Mouse (Mus musculus) CH12.LX (cell line): Measurements from ENCODE around the gene Nadsyn1. TPM values are rescaled to one million over a fixed set of nuclear protein-coding genes. Genes with fewer than 3 reads are reported as not detected.

Experiments used
- DNase-seq: peaks from one replicate; pipeline ENCODE4 v3.0.0-alpha.2; 2013; ENCODE audit errors: extremely low read depth
- H3K27ac ChIP-seq: 2 replicates; pipeline ENCODE4 v1.5.1; 2012; ENCODE audit warnings: low read depth, mild to moderate bottlenecking, control low read depth, moderate library complexity; ENCODE audit not compliant: insufficient read depth
- H3K27me3 ChIP-seq: replicated peaks from 2 replicates; pipeline ENCODE3; 2012; ENCODE audit warnings: inconsistent platforms
- H3K36me3 ChIP-seq, 2 experiments: replicated peaks in 1 of 2; 2 replicates each; pipeline versions ENCODE3 to v1.6.1; 2012; ENCODE audit warnings: inconsistent platforms in 1 of 2, low read length in 1 of 2, mild to moderate bottlenecking in 1 of 2, mixed read lengths in 1 of 2, moderate library complexity in 1 of 2; ENCODE audit not compliant: control insufficient read depth in 1 of 2, insufficient read depth in 1 of 2
- H3K4me1 ChIP-seq, 2 experiments: 2 replicates each; pipeline ENCODE4 v1.6.1; 2012; ENCODE audit warnings: inconsistent platforms in 1 of 2, moderate library complexity in 1 of 2; ENCODE audit not compliant: insufficient read depth in 2 of 2, control insufficient read depth in 1 of 2
- H3K4me2 ChIP-seq: 2 replicates; pipeline ENCODE4 v1.6.1; 2012; ENCODE audit warnings: low read depth, mild to moderate bottlenecking, control low read depth; ENCODE audit not compliant: poor library complexity, insufficient read depth, severe bottlenecking
- H3K4me3 ChIP-seq, 3 experiments: fragments of 150-350 bp in 1 of 3; sonication (generic) in 1 of 3; replicated peaks in 1 of 3; 2 replicates each; pipeline versions ENCODE3 to v1.5.1; 2011 to 2012; ENCODE audit warnings: low read depth in 2 of 3, low read length in 2 of 3, mild to moderate bottlenecking in 2 of 3, moderate library complexity in 2 of 3, control low read depth in 1 of 3, improper control_type of control experiment in 1 of 3, inconsistent platforms in 1 of 3, mixed read lengths in 1 of 3; ENCODE audit not compliant: poor library complexity in 1 of 3
- H3K79me2 ChIP-seq: replicated peaks from 2 replicates; pipeline ENCODE4 v1.6.1; 2012; ENCODE audit warnings: mild to moderate bottlenecking, moderate library complexity; ENCODE audit not compliant: control insufficient read depth, poor library complexity, insufficient read depth, severe bottlenecking; ENCODE audit errors: extremely low read depth
- H3K9ac ChIP-seq: 2 replicates; pipeline ENCODE4 v1.6.1; 2012; ENCODE audit warnings: low read depth, mild to moderate bottlenecking, control low read depth, moderate library complexity; ENCODE audit not compliant: insufficient read depth
- H3K9me3 ChIP-seq: replicated peaks from 2 replicates; pipeline ENCODE3; 2012; ENCODE audit warnings: low read length, inconsistent platforms, mixed read lengths
- BHLHE40 ChIP-seq: IDR thresholded peaks from 2 replicates; pipeline ENCODE4 v1.6.1; 2011; ENCODE audit warnings: mild to moderate bottlenecking, low read depth, low read length, improper control_type of control experiment
- CTCF ChIP-seq, 2 experiments: IDR thresholded peaks in 1 of 2; conservative IDR thresholded peaks in 1 of 2; 2 replicates each; pipeline ENCODE4 v1.5.1; 2011 to 2012; ENCODE audit warnings: low read depth in 2 of 2, low read length in 2 of 2, improper control_type of control experiment in 1 of 2, inconsistent platforms in 1 of 2, mild to moderate bottlenecking in 1 of 2, moderate library complexity in 1 of 2
- ELF1 ChIP-seq: IDR thresholded peaks from 2 replicates; pipeline ENCODE4 v1.6.1; 2014; ENCODE audit warnings: low read depth, mild to moderate bottlenecking, inconsistent platforms, low read length, improper control_type of control experiment
- EP300 ChIP-seq: IDR thresholded peaks from 2 replicates; pipeline ENCODE4 v1.6.1; 2011; ENCODE audit warnings: low read length, improper control_type of control experiment
- ETS1 ChIP-seq: conservative IDR thresholded peaks from 2 replicates; pipeline ENCODE4 v1.6.1; 2012; ENCODE audit warnings: low read depth, mild to moderate bottlenecking, inconsistent platforms, low read length, improper control_type of control experiment, moderate library complexity
- HCFC1 ChIP-seq: IDR thresholded peaks from 2 replicates; pipeline ENCODE4 v1.6.1; 2012; ENCODE audit warnings: low read depth, mild to moderate bottlenecking, inconsistent platforms, low read length, improper control_type of control experiment
- IRF4 ChIP-seq: IDR thresholded peaks from 2 replicates; pipeline ENCODE4 v1.6.1; 2014; ENCODE audit warnings: low read depth, mild to moderate bottlenecking, inconsistent platforms, low read length, improper control_type of control experiment
- JUND ChIP-seq: conservative IDR thresholded peaks from 2 replicates; pipeline ENCODE4 v1.6.1; 2011; ENCODE audit warnings: low read depth, low read length, improper control_type of control experiment
- KAT2A ChIP-seq: IDR thresholded peaks from 2 replicates; pipeline ENCODE4 v1.6.1; 2012; ENCODE audit warnings: low read length, improper control_type of control experiment, inconsistent platforms; ENCODE audit not compliant: insufficient replicate concordance
- MAX ChIP-seq: IDR thresholded peaks from 2 replicates; pipeline ENCODE4 v1.6.1; 2011; ENCODE audit warnings: low read length, improper control_type of control experiment
- MAZ ChIP-seq: IDR thresholded peaks from 2 replicates; pipeline ENCODE4 v1.6.1; 2012; ENCODE audit warnings: low read depth, mild to moderate bottlenecking, inconsistent platforms, low read length, improper control_type of control experiment, moderate library complexity
- NELFE ChIP-seq: IDR thresholded peaks from 2 replicates; pipeline ENCODE4 v1.6.1; 2011; ENCODE audit warnings: low read depth, low read length, improper control_type of control experiment
- NRF1 ChIP-seq: IDR thresholded peaks from 2 replicates; pipeline ENCODE4 v1.6.1; 2014; ENCODE audit warnings: low read depth, mild to moderate bottlenecking, inconsistent platforms, low read length, improper control_type of control experiment, moderate library complexity
- POLR2A ChIP-seq: IDR thresholded peaks from 2 replicates; pipeline ENCODE4 v1.6.1; 2011; ENCODE audit warnings: low read depth, mild to moderate bottlenecking, improper control_type of control experiment, low read length
- POLR2AphosphoS2 ChIP-seq: IDR thresholded peaks from 2 replicates; pipeline ENCODE4 v1.6.1; 2011; ENCODE audit warnings: low read depth, low read length, improper control_type of control experiment
- RAD21 ChIP-seq: IDR thresholded peaks from 2 replicates; pipeline ENCODE4 v1.6.1; 2011; ENCODE audit warnings: low read depth, mild to moderate bottlenecking, low read length, improper control_type of control experiment, moderate library complexity
- RCOR1 ChIP-seq: conservative IDR thresholded peaks from 2 replicates; pipeline ENCODE4 v1.6.1; 2012; ENCODE audit warnings: low read depth, mild to moderate bottlenecking, inconsistent platforms, low read length, improper control_type of control experiment
- SMC3 ChIP-seq: IDR thresholded peaks from 2 replicates; pipeline ENCODE4 v1.6.1; 2011; ENCODE audit warnings: low read depth, low read length, improper control_type of control experiment
- TCF12 ChIP-seq: IDR thresholded peaks from 2 replicates; pipeline ENCODE4 v1.6.1; 2014; ENCODE audit warnings: low read depth, mild to moderate bottlenecking, inconsistent platforms, low read length, improper control_type of control experiment
- UBTF ChIP-seq: IDR thresholded peaks from 2 replicates; pipeline ENCODE4 v1.6.1; 2012; ENCODE audit warnings: low read depth, mild to moderate bottlenecking, inconsistent platforms, low read length, improper control_type of control experiment, moderate library complexity
- ZC3H11A ChIP-seq: IDR thresholded peaks from 2 replicates; pipeline ENCODE4 v1.6.1; 2012; ENCODE audit warnings: low read depth, mild to moderate bottlenecking, inconsistent platforms, low read length, improper control_type of control experiment
- dilution Hi-C: fragments of 300-500 bp; cut with MboI; formaldehyde crosslinking; loops from 2 replicates; pipeline ENCODE4 v1.14.3; 2020; ENCODE audit warnings: low sequenced_read_pairs; ENCODE audit not compliant: extremely low pct_unique_long_range_greater_than_20kb, extremely low pct_ligation_motif_present
- in situ Hi-C: fragments of 300-500 bp; cut with MboI; formaldehyde crosslinking; loops from 3 replicates; pipeline ENCODE4 v1.14.3; 2019; ENCODE audit warnings: low sequenced_read_pairs, low pct_ligation_motif_present, low pct_unique_long_range_greater_than_20kb, mixed read lengths
- polyA plus RNA-seq: library from polyadenylated mRNA; unstranded; fragments of >175 nt; gene quantifications from 2 replicates; pipeline ENCODE4 v1.2.1, GENCODE M21; 2012; ENCODE audit warnings: low read depth; ENCODE audit not compliant: insufficient read length
- total RNA-seq, 2 experiments: library from RNA; depleted of rRNA; stranded (reverse); fragments of 300-350 nt in 1 of 2; fragments of >200 nt in 1 of 2; gene quantifications; 2 replicates each; pipeline ENCODE4 v1.2.3; 2012 to 2014

Nadsyn1 gene
- total and polyA plus RNA-seq, 3 experiments, result 5.4 to 11.7 (median 8.6) TPM

- Histone ChIP-seq H3K4me2 (no peak overlapping the region), H3K4me1 (no peaks in the 10 kb centered on the region; a peak in 1 of 4 replicates), H3K79me2 (no peaks in the 10 kb centered on the region), H3K9ac (no peak overlapping the region), H3K4me3 (no peak overlapping the region), H3K9me3 (no peaks in the 10 kb centered on the region), H3K27me3 (peaks cover 52% of the 10 kb centered on the region), H3K27ac (no peak overlapping the region), H3K36me3 (no peaks in the 10 kb centered on the region)
- in situ Hi-C loops, result loop anchor here (25.0 kb wide), 1 partner anchor 612 kb away; no protein-coding TSS in a partner anchor
- DNase-seq, result no peak
- TF ChIP-seq UBTF (no peak), POLR2AphosphoS2 (no peak), POLR2A (no peak), HCFC1 (no peak)
- dilution Hi-C loops, result no loop called here
Measured at GRCm38 (mm10) chr7:143749045-143749444, 73.6 kb downstream of the Nadsyn1 start.

GRCm38 (mm10) chr7:143748041-143748868 lies 74.4 kb downstream of the Nadsyn1 start:
- peak; percentile 65 for DNase-seq
- dilution Hi-C loops, result no loop called here
- Histone ChIP-seq H3K4me1 (no peaks in the 10 kb centered on the region; a peak in 1 of 4 replicates), H3K79me2 (no peaks in the 10 kb centered on the region), H3K4me2 (no peak overlapping the region), H3K27me3 (peaks cover 57% of the 10 kb centered on the region), H3K9me3 (no peaks in the 10 kb centered on the region), H3K27ac (no peak overlapping the region), H3K9ac (no peak overlapping the region), H3K4me3 (no peak overlapping the region), H3K36me3 (no peaks in the 10 kb centered on the region)
- no peak for TF ChIP-seq IRF4
- no peak for TF ChIP-seq EP300
- peak; percentile 63 to 96 for TF ChIP-seq CTCF (conservative IDR thresholded peaks at IDR 0.05 in 1 of 2, IDR thresholded peaks at IDR 0.05 in 1 of 2; ENCODE audit: low read depth in 2 of 2, low read length in 2 of 2)
- TF ChIP-seq KAT2A, result no peak
- no peak for TF ChIP-seq ELF1
- TF ChIP-seq MAX, result no peak
- no peak for TF ChIP-seq ETS1
- TF ChIP-seq NRF1, result peak; percentile 24; the same call in 1 of the 2 replicates
- peak; percentile 87 for TF ChIP-seq SMC3
- TF ChIP-seq RCOR1, result no peak
- TF ChIP-seq BHLHE40, result no peak
- no peak for TF ChIP-seq TCF12
- no peak for TF ChIP-seq JUND
- TF ChIP-seq ZC3H11A, result peak; percentile 14; the same call in 1 of the 2 replicates
- no peak for TF ChIP-seq MAZ
- peak; percentile 28; the same call in 1 of the 2 replicates for TF ChIP-seq NELFE
- TF ChIP-seq RAD21, result peak; percentile 86
- in situ Hi-C loops, result loop anchor here (25.0 kb wide), 1 partner anchor 611 kb away; no protein-coding TSS in a partner anchor

Other genes with a start within 250 kb of the Nadsyn1 start
- gene Cars, start 222.8 kb downstream of the Nadsyn1 start, total RNA-seq (2012; rRNA removed), result 162 and 222 TPM in 2 replicates
- gene Cars, start 222.8 kb downstream of the Nadsyn1 start, total RNA-seq (2014; rRNA removed), result 99.0 and 118 TPM in 2 replicates
- 170 and 184 TPM in 2 replicates for gene Cars, start 222.8 kb downstream of the Nadsyn1 start, polyA plus RNA-seq
- gene Tnfrsf26, start 194.1 kb downstream of the Nadsyn1 start, total RNA-seq (2012; rRNA removed), result 7.5 and 8.3 TPM in 2 replicates
- gene Tnfrsf26, start 194.1 kb downstream of the Nadsyn1 start, total RNA-seq (2014; rRNA removed), result 8.3 and 10.6 TPM in 2 replicates
- gene Tnfrsf26, start 194.1 kb downstream of the Nadsyn1 start, polyA plus RNA-seq, result 5.4 and 5.7 TPM in 2 replicates
- gene Tnfrsf22, start 173.2 kb downstream of the Nadsyn1 start, total RNA-seq (2012; rRNA removed), result 3.8 and 3.9 TPM in 2 replicates
- gene Tnfrsf22, start 173.2 kb downstream of the Nadsyn1 start, total RNA-seq (2014; rRNA removed), result 1.7 and 5.2 TPM in 2 replicates
- gene Tnfrsf22, start 173.2 kb downstream of the Nadsyn1 start, polyA plus RNA-seq, result 7.6 and 8.7 TPM in 2 replicates
- 0.08 TPM in 1 of 2 replicates, not detected in the other for gene Tnfrsf23, start 137.0 kb downstream of the Nadsyn1 start, total RNA-seq (2012; rRNA removed)
- not detected in 2 replicates for gene Tnfrsf23, start 137.0 kb downstream of the Nadsyn1 start, total RNA-seq (2014; rRNA removed)
- 0.60 and 0.71 TPM in 2 replicates for gene Tnfrsf23, start 137.0 kb downstream of the Nadsyn1 start, polyA plus RNA-seq
- gene Osbpl5, start 65.9 kb downstream of the Nadsyn1 start, total RNA-seq (2012; rRNA removed), result 1.7 and 2.0 TPM in 2 replicates
- 0.66 and 1.1 TPM in 2 replicates for gene Osbpl5, start 65.9 kb downstream of the Nadsyn1 start, total RNA-seq (2014; rRNA removed)
- gene Osbpl5, start 65.9 kb downstream of the Nadsyn1 start, polyA plus RNA-seq, result 1.6 and 2.2 TPM in 2 replicates
- gene Mrgprg, start 55.9 kb downstream of the Nadsyn1 start, total RNA-seq (2012; rRNA removed), result not detected in 2 replicates
- not detected in 2 replicates for gene Mrgprg, start 55.9 kb downstream of the Nadsyn1 start, total RNA-seq (2014; rRNA removed)
- not detected in 2 replicates for gene Mrgprg, start 55.9 kb downstream of the Nadsyn1 start, polyA plus RNA-seq
- 1.3 and 1.5 TPM in 2 replicates for gene Mrgpre, start 38.3 kb downstream of the Nadsyn1 start, total RNA-seq (2012; rRNA removed)
- 0.26 and 0.68 TPM in 2 replicates for gene Mrgpre, start 38.3 kb downstream of the Nadsyn1 start, total RNA-seq (2014; rRNA removed)
- 3.0 and 3.5 TPM in 2 replicates for gene Mrgpre, start 38.3 kb downstream of the Nadsyn1 start, polyA plus RNA-seq
- gene Dhcr7, start 296 bp upstream of the Nadsyn1 start, total RNA-seq (2012; rRNA removed), result 17.3 and 18.1 TPM in 2 replicates
- gene Dhcr7, start 296 bp upstream of the Nadsyn1 start, total RNA-seq (2014; rRNA removed), result 17.7 and 22.1 TPM in 2 replicates
- gene Dhcr7, start 296 bp upstream of the Nadsyn1 start, polyA plus RNA-seq, result 46.9 and 60.3 TPM in 2 replicates
- not detected in 2 replicates for gene Gm498, start 44.0 kb upstream of the Nadsyn1 start, total RNA-seq (2012; rRNA removed)
- not detected in 2 replicates for gene Gm498, start 44.0 kb upstream of the Nadsyn1 start, total RNA-seq (2014; rRNA removed)
- gene Gm498, start 44.0 kb upstream of the Nadsyn1 start, polyA plus RNA-seq, result not detected in 2 replicates
- gene Shank2, start 179.1 kb upstream of the Nadsyn1 start, total RNA-seq (2012; rRNA removed), result not detected in 2 replicates
- gene Shank2, start 179.1 kb upstream of the Nadsyn1 start, total RNA-seq (2014; rRNA removed), result not detected in 2 replicates
- not detected in 2 replicates for gene Shank2, start 179.1 kb upstream of the Nadsyn1 start, polyA plus RNA-seq